Mouse (Mus musculus) embryo, embryonic 10.5 days (tissue): ENCODE measurements around the gene Itsn1.
A peak's percentile ranks its signal among the peaks of the same experiment; 100 is the strongest.

Experiments
- DNase-seq: peaks from one replicate; pipeline ENCODE4 v3.0.0-alpha.2; 2015; ENCODE audit warnings: low spot score

The Itsn1 gene

DNA sequence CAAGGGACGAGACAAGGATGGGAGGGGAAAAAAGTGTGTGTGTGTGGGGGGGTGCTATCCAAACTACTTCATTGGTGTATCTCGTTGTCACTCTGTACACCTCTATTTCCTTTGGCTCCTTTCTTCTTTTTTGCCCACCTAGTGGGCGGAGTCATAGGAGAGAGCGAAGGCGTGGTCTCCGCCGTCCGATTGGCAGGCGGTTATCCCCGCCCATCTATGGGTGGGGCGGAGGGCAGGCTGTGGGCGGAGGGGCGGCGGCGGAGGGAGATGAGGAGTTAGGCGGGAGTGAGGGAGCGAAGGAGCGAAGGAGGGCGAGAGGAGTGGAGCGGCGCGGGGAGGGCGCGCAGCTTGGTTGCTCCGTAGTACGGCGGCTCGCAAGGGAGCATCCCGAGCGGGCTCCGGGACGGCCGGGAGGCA, at the start of gene Itsn1:
Itsn1 (plus strand) TSS at position 216 of the 417 bp plus-strand sequence.
- DNase-seq, result peak; percentile 99

DNA sequence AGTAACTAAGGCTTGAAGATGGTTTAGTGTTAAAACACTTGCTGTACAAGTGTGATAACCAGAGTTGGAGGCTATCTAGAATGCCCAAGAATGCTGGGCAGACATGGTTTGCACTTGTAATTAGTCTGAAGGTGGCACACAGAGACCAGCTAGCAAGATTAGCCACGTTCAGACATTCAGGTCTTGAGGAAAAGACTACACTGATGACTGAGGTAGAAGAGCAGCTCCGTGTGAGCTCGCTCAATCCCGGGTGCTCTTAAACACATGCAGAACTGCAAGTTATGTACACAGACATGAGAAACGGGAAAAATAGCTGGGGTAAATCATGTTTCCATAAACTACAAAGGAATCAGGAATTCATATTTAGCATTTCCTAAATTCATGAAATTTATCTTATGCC, 48.4 kb upstream of the Itsn1 start:
- DNase-seq, result no peak

DNA sequence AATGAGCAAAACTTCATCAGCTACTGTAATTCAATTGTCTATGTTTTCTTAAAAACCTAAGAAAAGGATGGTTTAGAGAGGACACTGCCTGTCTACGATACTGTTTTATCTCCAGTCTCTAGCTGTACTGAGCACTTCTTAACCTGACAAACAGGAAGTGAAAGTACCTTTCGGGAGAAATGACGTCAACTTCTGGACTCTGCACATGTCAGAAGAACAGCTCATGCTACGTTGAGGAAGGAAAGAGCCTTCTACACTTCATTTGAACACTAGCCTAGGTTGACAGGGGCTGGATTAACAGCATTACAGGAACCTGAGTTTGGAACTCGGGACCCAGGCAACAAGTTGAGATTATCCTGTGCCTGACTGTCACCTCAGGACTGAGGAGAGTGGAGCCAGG, 43.6 kb upstream of the Itsn1 start:
- DNase-seq, result no peak

DNA sequence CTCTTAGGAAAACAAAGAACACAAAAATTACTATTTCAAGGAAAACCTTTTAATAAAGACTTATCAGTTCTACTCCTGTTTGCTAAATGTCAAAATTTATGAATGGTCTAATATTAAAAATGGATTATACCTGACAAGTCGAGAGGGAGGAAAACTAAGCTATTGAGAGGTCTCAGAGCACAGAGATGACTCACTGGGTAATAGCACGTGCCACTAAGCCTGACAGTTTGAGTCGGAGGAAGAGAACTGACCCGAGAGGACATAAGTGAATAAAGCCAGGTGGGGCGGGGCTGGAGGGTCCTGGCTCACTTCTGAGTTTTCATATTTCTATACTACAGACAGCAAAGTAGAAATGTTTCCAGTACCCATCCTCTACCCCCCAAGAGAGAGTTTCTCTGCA, 42.7 kb upstream of the Itsn1 start:
- no peak for DNase-seq

DNA sequence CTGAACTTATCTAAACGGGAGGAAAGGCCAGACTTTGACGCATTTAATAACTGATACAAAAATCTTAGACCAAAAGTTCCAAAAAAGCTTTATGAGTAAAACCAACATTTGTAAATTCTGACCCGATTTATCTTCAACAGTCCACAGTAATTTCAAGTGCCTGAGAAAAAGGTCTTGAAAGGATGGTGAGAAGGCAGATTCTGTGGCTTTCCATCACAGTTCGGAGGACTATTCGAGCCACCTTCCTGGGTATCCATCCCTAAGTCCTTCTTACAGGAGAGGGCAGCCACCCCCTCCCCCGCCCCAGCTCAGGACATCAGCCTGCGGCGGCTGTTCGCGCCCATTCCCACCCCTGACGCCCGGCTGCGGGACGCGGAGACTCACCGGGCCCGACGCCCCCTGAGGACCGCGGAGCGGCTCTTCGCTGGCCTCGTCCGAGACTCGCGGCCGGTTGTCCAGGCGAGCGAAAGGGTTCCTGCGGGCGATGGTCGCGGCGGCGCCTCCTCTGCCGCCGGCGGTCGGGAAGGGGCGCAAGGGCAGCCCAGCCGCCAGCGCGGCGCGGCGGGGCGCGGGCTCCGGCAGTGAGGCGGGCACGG, 41.0 kb upstream of the Itsn1 start:
- DNase-seq, result no peak

DNA sequence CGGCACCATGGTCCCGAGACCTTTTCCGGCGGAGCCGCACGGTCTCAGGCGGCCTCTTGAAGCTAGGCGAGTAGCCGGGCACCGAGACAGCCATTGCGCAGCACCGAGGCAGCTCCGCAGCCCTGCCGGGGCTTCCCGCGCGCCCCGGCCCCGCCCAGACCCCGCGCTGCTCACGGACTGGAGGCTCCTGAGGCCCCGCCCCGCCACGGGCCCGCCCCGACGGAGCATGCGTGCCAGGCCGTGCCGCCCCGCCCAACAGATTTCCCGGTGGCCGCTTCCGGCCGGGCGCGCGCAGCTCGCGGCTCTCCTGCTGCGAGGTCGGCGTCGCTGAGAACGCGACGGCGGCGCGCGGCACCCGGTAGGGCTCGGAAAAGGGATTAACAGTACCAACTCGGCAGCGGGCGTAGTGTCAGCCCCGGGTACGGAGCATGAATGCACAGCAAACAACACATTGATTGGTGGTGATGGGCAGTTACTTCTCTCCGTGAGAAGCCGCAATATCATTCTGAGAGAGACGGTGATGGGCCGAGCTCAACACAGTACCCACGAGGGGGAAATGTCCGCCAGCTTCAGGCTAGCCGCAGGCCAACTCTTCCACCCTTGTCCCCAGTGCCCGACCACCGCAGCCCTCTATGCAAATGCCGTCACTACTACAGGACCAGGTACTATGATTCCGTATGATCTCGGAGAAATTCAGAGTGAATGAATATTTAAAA, 40.3 kb upstream of the Itsn1 start, which contains the start of gene Donson:
Donson (minus strand) TSS at position 152 of the 716 bp plus-strand sequence.
- DNase-seq, result peak; percentile 93

DNA sequence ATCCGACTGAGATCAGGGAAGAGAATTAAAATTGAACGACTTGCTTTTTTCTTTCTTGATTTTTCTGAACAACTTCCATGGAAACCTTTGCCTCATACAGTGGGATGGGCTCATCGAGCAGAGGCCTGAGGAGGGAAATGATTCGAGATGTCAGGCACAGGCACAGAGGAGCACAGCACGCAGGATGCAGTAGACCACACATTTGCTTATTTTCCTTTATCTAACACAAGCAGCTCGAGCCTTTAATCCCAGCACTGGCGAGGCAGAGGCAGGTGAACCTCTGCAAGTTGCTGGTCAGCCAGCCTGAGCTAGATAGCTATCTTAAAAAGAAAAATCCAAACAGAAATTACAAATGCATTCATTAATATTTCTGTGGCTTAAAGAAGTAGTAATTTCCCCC, 39.3 kb upstream of the Itsn1 start:
- no peak for DNase-seq

DNA sequence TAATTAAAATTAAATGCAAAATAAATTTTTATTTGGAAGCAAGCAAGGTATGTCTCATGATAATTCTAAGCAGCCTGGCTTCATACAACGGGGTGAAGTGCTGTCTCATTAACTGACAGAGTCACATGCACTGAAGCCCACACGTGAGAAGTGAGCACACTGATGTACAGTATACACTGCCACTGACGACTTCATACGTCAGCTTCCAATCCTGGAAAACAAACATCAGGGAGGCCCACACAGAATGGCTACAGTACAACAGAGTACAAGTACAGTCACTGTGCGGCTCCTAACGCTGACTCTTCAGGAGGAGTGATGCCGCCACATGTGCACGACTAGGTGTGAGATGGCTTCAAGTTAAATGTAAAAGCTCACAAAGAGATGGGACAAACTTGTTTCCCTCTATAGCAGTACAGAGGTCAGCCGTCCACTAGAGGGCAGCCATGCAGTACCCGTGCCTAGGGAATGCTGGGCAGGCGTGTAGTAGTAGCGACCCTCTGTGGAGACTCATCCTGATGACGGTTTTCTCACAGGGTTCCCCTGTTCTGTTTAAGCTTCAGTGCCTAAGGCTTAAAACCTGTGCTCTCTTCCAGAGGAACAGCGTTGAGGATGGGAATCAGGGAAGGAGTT, 34.5 kb upstream of the Itsn1 start:
- peak; percentile 92 for DNase-seq

DNA sequence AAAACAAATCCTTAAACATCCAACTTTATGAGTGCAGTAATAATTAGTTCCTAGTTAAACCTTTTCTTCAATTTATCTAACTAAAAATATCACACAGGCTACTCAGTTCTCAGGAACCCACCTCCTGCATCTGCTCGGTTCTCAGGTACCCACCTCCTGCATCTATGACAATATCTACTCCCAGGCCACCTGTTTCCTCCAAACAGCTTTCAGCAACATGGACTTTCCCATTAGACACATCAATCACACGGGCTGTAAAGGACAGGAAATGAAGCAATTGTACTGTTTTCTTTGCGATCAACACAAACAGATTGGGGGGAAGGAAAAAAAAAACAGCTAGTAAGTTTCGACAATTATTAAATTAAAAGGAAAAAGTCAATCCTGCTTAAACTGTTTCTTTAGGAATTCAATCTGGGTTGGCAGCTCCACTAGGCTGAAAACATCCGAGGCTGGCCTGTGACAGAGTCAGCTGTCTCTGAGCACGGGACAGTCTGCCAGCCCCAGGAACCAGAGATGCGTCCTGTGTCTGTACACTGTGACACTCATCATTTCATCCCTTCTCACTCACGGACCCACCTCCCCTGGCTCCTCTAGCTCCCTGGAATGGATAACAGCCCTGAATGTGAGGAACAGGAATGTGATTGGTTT, 33.8 kb upstream of the Itsn1 start:
- no peak for DNase-seq

DNA sequence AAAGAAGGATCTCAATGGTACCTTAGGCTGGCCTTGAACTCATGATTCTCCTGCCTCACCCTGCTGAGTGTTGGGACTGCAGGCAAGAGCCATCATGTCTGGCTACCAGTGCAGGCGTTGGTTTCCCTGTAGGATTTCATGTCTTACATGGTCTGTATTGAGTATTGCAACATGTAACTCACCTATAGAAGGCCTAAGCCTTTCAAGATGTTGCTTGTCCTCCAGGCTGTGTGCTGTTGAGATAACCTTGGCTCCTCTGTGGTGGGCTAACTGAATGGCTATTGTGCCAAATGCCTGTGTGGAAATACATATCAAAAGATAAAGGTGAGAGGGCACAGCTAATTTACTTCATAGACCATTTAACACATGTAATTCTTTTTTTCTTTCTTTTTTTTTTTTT, 30.1 kb upstream of the Itsn1 start:
- DNase-seq, result no peak

DNA sequence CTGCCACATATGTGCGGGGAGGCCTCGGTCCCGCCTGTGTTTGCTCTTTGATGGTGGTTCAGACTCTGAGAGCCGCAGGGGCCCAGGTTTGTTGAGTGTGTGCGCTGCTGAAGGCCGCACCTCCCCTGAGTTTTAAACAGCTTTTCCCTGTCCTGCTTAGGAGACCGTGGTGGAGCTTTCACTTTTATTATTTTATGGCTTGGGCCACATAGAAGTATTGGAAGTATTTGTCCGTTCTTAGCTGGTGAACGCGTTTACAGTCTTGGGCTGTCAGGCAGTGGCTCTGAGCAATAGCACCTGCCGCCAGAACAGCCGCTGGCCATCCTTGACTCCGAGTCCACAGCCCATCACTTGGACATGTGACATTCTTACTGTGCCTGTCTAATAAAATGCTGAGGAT, 27.2 kb upstream of the Itsn1 start:
- no peak for DNase-seq

DNA sequence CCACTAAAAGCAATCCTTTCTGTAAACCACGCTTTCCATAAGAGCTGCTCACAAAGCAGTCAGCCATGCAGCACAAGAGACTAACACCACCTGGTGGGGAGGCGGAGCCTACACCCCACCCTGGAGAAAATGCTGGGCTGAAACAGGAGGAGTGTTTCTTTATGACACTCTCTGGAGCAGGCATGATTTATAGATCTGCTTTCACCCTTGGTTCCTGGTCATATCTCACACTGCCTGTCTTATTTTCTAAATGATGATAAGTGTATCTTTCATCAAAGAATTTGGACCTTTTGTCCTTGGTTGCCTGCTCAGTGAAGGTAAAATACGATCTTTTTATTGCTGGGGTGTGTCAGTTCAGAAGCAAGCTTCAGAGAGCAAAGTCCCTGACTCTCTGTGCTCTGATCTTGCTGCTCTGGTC, 26.3 kb upstream of the Itsn1 start:
- DNase-seq, result no peak

DNA sequence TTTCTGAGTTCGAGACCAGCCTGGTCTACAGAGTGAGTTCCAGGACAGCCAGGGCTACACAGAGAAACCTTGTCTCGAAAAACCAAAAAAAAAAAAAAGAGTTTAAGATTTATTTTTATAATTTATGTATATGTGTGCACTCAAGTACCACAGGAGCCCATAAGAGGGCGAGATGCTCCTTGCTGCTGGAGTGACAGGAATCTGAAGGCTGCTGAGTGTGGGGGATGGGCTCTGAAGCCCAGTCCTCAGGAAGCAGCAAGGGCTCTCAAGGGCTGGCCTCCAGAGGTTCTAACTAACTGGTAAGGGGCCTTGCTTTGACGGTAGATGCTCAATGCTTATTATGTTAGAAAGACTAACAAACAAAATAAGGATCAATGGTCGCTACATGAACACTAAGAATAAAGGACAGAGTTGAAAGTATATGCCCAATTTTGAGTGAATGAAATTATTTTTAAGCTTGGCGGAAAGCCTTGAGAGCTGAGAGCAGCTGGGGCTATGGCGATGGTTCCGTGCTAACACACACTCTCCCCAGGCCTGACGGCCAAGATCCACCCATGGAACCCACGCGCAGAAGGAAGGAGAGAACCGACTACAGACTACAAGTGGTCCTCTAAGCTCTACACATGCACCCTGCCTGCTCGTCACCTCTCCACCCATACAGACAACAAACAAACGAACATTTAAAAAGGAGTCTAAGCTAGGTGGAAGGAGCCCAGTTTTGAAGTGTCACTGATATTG, 24.3 kb upstream of the Itsn1 start:
- DNase-seq, result peak; percentile 38

DNA sequence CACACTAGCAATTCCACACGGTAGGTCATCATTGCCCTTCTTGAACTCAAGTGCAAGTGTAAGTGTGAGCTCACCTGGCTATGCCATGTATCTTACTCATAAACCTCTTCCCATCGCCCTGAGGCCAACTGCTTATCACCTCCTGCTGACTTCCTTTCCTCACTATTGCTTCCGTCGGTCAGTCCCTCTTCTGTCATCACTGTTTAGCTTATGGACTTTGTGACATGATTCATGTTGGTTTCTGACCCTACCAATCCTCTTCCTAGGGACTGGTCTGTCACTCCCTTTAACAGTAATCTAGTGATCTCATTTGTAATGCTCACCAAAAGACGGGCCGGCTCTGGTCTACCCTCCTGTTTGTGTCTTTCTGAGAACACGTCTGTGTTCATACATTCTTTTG, 18.8 kb upstream of the Itsn1 start:
- DNase-seq, result no peak

DNA sequence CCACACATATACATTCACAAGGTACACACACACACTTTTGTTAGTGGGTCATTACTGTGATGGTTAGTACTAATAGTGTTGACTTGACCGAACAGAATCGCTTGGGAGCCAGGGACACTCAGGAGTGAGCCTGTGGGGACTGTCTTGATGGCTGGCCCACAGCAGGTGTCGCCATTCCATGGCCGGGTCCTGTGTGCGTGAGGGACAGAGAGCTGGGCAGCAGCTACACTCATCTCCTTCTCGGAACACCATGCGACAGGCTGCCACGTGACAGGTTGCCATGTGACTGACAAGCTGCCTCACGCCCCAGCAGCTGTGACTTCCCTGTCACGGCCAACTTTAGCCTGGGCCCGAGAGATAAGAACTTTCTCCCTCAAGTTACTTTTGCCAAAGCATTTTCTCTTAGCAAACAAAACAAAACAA, 12.1 kb upstream of the Itsn1 start:
- DNase-seq, result no peak

DNA sequence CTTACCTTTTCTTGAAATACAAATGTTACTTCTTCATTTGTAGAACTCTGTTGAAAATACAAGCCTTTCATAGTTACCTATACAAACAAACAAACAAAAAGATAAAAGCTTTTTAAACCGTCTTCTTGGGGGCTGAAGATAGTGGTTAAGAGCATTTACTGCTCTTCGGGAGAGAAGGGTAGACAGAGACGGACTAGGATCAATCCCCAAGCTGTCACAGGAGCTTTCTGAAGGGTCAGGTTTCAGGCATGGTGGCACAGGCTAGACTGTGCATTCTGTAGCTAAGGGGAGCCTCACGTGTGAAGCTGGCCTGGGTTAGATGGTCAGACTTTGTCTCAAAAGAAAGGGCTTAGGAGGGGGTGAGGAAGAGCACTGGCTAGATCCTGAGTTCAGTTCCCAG, 11.7 kb upstream of the Itsn1 start:
- DNase-seq, result no peak

DNA sequence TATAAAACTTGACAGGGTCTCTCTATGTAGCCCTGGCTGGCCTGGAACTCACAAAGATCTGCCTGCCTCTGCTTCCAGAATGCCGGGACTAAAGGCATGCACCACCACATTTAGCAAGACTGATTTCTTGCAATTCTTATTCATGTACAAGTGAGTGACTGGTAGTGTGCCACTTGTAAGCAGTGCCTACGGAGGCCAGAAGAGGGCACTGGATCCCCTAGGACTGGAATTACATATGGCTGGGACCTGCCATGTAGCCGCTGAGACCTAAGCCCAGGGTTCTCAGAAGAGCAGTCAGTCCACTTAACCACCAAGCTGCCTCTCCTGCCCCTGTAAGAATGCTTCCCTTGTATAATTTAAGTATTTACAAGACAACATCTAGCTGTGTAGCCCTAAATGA, 4.8 kb upstream of the Itsn1 start:
- DNase-seq, result peak; percentile 74

DNA sequence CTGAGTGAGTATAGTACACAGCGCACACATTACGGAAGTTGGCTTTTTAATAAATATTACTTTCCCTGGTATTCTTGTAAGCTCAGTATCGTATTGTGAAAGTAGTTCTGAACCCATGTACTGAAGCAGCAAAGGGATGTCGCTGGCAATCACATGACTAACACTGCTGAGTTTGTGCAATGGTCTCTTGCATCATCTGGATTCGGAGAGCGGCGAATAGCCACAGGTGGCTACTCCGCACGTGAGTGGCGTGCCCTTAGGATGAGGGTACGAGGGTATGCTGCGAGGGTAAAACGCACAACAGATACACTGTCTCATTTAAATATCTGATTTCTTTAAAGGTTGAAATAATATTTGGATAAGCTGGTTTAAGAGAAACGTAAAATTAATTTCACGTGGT, 1.6 kb upstream of the Itsn1 start:
- no peak for DNase-seq

DNA sequence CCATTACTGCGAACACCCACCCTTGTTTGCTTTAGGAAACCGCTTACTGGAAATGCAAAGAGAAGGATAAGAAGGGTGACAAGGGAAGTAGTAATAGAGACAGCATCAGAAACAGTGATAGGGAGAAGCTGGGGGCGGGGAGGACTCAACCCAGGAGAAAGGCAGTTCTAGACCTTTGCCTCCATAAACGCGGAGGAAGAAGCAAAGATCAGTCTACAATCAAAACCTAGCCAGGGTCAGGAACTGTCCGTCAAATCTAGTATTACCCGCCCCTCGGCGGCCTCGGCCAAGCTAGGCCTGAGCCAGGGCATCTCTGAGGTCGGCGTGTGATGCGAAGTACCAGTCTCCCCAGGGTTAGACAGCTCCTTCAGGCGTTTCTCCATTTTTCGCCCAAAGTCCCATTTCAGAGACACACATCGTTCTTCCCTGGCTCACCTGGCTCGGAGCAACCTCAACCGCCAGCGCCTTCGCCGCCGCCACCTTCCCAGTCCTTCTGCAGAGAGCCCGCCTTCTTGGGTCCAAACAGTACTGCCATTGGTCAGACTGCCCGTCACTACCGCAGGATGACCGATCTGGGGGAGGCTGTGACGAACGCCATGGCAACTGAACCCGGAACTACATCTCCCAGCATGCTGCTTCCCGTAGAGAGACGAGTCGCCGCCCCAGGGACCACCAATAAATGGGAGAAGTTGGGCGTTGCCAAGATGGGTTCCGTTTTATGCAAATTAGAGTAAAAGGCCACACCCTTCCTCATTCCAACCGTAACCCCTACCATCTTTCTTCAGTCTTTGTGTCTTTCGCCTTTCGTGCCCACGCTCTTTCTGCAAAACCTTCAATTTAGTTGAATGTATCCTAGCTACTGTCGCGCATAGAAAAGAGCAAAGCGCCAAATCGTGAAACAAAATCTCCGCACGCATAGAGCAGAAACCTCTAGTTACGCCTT, 687 bp upstream of the Itsn1 start, which contains the start of gene Cryzl1:
Cryzl1 (minus strand) TSS at position 853 of the 943 bp plus-strand sequence.
- peak; percentile 100 for DNase-seq

DNA sequence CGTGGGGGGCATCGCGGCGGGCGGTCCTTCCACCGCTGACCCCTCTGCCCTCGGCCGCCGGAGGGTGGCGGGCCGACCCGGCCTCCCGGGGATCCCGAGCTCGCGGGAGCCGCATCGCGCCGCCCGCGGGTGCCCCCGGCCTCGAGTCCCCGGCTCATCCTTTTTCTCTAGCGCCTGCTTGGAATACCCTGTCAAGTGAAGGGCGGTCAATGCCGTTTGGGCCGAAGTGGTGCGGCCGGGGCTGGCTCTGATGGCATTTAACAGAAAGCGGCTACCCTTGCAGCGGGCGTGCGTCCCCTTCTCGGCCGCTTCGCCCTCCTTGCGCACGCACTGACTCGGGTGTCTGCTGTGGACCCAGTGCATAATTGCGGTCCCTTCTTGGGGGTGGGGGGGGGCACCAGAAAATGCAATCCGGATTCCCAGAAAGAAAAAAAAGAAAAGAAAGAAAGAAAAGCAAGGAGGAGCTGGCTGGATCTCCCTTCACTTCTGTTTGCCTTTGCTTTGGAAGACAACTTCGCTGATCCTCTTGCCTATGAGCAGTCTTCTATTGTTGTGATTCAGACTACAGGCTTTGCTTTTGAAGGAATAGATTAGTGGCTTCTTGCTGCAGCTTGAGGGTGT, 850 bp downstream of the Itsn1 start:
- DNase-seq, result peak; percentile 73
